Mouse (Mus musculus) ES-Bruce4 (cell line): ENCODE measurements at regions not wholly inside any gene's neighbourhood (a gene's known extent, or its start where the extent isn't known, plus 50 kb on each side); places are given as distances from the start of the nearest gene placed in this dataset.

Source experiments
- H3K27ac ChIP-seq: 2 replicates; pipeline ENCODE4 v1.5.1; 2012; ENCODE audit warnings: low read length, inconsistent platforms; ENCODE audit not compliant: insufficient read depth
- H3K27me3 ChIP-seq: 2 replicates; pipeline ENCODE4 v1.6.1; 2012; ENCODE audit warnings: mild to moderate bottlenecking, low read length, inconsistent platforms; ENCODE audit not compliant: control insufficient read depth, poor library complexity, insufficient read depth, severe bottlenecking
- H3K36me3 ChIP-seq: 2 replicates; pipeline ENCODE4 v1.6.1; 2012; ENCODE audit warnings: inconsistent platforms, mild to moderate bottlenecking, low read length, moderate library complexity; ENCODE audit not compliant: control insufficient read depth, poor library complexity, insufficient read depth, severe bottlenecking
- H3K4me1 ChIP-seq: one replicate; pipeline ENCODE4 v1.8.1; 2011; ENCODE audit warnings: low read length; ENCODE audit not compliant: control insufficient read depth, insufficient read depth
- H3K4me3 ChIP-seq: 2 replicates; pipeline ENCODE4 v1.5.1; 2011; ENCODE audit warnings: low read depth, mild to moderate bottlenecking, low read length
- H3K9ac ChIP-seq: 2 replicates; pipeline ENCODE4 v1.6.1; 2012; ENCODE audit warnings: low read depth, mild to moderate bottlenecking, inconsistent platforms; ENCODE audit not compliant: poor library complexity, severe bottlenecking
- H3K9me3 ChIP-seq: replicated peaks from 2 replicates; pipeline ENCODE4 v1.6.1; 2012; ENCODE audit warnings: mild to moderate bottlenecking, low read length, inconsistent platforms; ENCODE audit not compliant: control insufficient read depth, poor library complexity, insufficient read depth, severe bottlenecking
- CTCF ChIP-seq: IDR thresholded peaks from one replicate; pipeline ENCODE4 v1.8.1; 2011; ENCODE audit warnings: low read depth, low read length
- EP300 ChIP-seq: IDR thresholded peaks from 2 replicates; pipeline ENCODE4 v1.6.1; 2011; ENCODE audit warnings: low read depth, low read length; ENCODE audit not compliant: insufficient read depth
- POLR2A ChIP-seq: IDR thresholded peaks from one replicate; pipeline ENCODE4 v1.8.1; 2011; ENCODE audit warnings: low read length; ENCODE audit not compliant: insufficient read depth

GRCm38 (mm10) chr8:91909637-91910383 is 107.9 kb upstream of the Irx3 start:
- Histone ChIP-seq H3K27me3 (no peaks in the 10 kb centered on the region), H3K36me3 (no peaks in the 10 kb centered on the region), H3K4me3 (no peak overlapping the region), H3K9ac (no peak overlapping the region), H3K27ac (no peak overlapping the region), H3K9me3 (no peaks in the 10 kb centered on the region), H3K4me1 (no peaks in the 10 kb centered on the region)
- no peak for TF ChIP-seq POLR2A
- no peak for TF ChIP-seq CTCF
- TF ChIP-seq EP300: no peak

DNA sequence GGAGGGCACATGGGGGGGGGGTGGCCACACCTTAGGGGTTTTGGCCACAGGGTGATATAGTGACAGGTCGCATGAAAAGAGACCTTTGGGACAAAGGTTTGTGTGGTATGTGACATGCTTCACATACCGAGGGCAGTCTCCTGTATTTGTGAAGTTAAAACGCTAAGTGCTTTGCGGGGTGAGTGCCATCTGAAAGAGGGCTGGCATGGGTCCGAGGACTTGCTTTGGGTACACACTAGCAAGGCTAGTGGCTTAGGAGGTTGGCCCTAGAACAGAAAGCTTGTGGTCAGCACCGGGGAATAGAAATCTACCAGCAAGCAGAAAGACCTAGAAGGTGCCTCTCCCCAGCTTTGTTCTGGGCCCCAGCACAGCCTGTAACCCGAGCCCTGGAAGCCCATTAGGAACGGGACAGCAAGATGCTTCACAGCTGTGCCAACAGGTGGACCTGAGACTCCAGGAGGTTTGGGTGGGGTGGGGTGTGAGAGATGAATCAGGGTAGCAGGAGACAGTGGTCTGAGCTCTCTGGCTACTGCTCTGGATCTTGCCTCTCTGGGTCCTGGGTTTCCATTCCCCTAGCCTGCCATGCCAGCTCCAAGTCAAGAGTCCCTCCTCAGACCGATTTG is 107.0 kb upstream of the Irx3 start:
- TF ChIP-seq EP300: no peak
- TF ChIP-seq POLR2A: no peak
- TF ChIP-seq CTCF: no peak

GRCm38 (mm10) chr8:91907178-91907577 is 105.3 kb upstream of the Irx3 start:
- H3K9me3 ChIP-seq: no peaks in the 10 kb centered on the region
- no peak overlapping the region for H3K27ac ChIP-seq
- H3K4me1 ChIP-seq: no peaks in the 10 kb centered on the region
- H3K9ac ChIP-seq: no peak overlapping the region
- H3K36me3 ChIP-seq: no peaks in the 10 kb centered on the region
- no peaks in the 10 kb centered on the region for H3K27me3 ChIP-seq
- H3K4me3 ChIP-seq: no peak overlapping the region
- no peak for TF ChIP-seq CTCF
- TF ChIP-seq EP300: no peak
- TF ChIP-seq POLR2A: no peak

More for the DNA sequence above, 107.0 kb upstream of the Irx3 start:
- Histone ChIP-seq H3K4me1 (no peaks in the 10 kb centered on the region), H3K27me3 (no peaks in the 10 kb centered on the region), H3K9me3 (no peaks in the 10 kb centered on the region), H3K27ac (no peak overlapping the region), H3K4me3 (no peak overlapping the region), H3K36me3 (no peaks in the 10 kb centered on the region), H3K9ac (no peak overlapping the region)

DNA sequence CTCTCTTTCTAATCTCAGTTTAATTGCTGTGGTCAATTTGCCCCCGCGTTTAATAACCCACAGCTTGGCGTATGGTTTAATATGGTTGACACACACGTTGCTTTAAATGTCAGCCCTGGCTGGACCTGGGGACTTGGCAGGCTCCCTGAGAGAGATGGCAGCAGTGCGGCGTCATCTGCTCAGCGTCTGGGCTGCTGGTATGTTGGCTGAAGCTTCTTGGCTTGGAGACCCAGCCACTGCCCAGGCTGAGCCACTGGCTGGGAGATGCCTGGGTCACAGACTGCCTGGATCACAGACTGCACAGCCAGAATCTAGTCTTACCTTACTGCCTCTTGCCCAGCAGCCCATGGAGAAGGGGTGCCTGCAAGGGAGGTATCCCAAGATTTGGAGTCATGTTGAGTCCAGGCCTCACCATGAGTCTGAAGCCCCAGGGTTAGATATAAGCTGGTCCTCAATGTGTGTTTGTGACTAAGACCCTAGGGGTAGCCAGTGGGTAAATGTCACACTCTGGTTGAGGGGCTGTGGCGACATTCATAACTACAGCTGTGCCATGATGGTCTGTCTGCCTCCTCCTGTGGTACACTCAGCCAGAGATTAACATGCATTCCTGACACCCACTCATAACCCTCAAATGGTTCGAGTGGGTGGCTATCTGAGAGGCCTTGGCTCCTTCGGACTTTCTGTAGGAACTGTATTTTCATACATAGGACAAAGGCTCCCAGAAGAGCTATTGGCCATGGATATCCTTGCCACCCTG is 99.8 kb upstream of the Irx3 start:
- H3K4me1 ChIP-seq: no peaks in the 10 kb centered on the region
- no peak overlapping the region for H3K9ac ChIP-seq
- H3K27ac ChIP-seq: no peak overlapping the region
- H3K4me3 ChIP-seq: no peak overlapping the region
- H3K36me3 ChIP-seq: no peaks in the 10 kb centered on the region
- no peak for TF ChIP-seq POLR2A
- TF ChIP-seq EP300: no peak
- TF ChIP-seq CTCF: no peak
- no peaks in the 10 kb centered on the region; the same call in 1 of the 2 replicates for H3K9me3 ChIP-seq
- no peaks in the 10 kb centered on the region for H3K27me3 ChIP-seq

- Histone ChIP-seq H3K4me3 (no peak overlapping the region), H3K9me3 (no peaks in the 10 kb centered on the region; the same call in 1 of the 2 replicates), H3K36me3 (no peaks in the 10 kb centered on the region), H3K27ac (no peak overlapping the region), H3K4me1 (no peaks in the 10 kb centered on the region), H3K27me3 (no peaks in the 10 kb centered on the region), H3K9ac (no peak overlapping the region)
- TF ChIP-seq POLR2A (no peak), EP300 (no peak), CTCF (no peak)
Observed at GRCm38 (mm10) chr8:91899747-91900146, 97.9 kb upstream of the Irx3 start.
